Mouse (Mus musculus): ENCODE measurements around the gene Zfp821. TPM values are rescaled to one million over a fixed set of nuclear protein-coding genes. Genes with fewer than 3 reads are reported as not detected.
A peak's percentile ranks its signal among the peaks of the same experiment; 100 is the strongest.
"Not testable (repeated sequence)": the region's sequence is repeated elsewhere in the genome, so short reads cannot be mapped to it uniquely, and the experiment has no call there.

The Zfp821 gene
- polyA plus RNA-seq, 1 experiment from 2014 or later: 71.3 TPM

- no peak overlapping the region for H3K4me3 ChIP-seq
- H3K4me2 ChIP-seq: no peak overlapping the region
- H3K36me3 ChIP-seq: peaks cover 51% of the 10 kb centered on the region
- no peaks in the 10 kb centered on the region for H3K27me3 ChIP-seq
- no peak overlapping the region for H3K9ac ChIP-seq
- no peaks in the 10 kb centered on the region for H3K9me3 ChIP-seq
- WGBS: 79% methylated on average over 3 of the region's 3 CpGs
- no peak for ATAC-seq (ENCODE audit: low FRiP score, low read depth)
- peaks cover 4% of the 10 kb centered on the region for H3K4me1 ChIP-seq (replicated peaks)
- H3K27ac ChIP-seq (replicated peaks): no peak overlapping the region
Observed at GRCm38 (mm10) chr8:109731012-109731411, 25.7 kb downstream of the Zfp821 start.

GRCm38 (mm10) chr8:109734018-109734417 is 28.7 kb downstream of the Zfp821 start:
- Histone ChIP-seq H3K27ac (replicated peaks) (no peak overlapping the region), H3K4me1 (replicated peaks) (peaks cover 14% of the 10 kb centered on the region), H3K4me3 (no peak overlapping the region), H3K4me2 (no peak overlapping the region), H3K9ac (no peak overlapping the region), H3K9me3 (no peaks in the 10 kb centered on the region), H3K36me3 (peaks cover 41% of the 10 kb centered on the region), H3K27me3 (no peaks in the 10 kb centered on the region)
- ATAC-seq (ENCODE audit: low FRiP score, low read depth): no peak
- 91% methylated on average over 3 of the region's 3 CpGs for WGBS

GRCm38 (mm10) chr8:109736819-109737218 is 31.5 kb downstream of the Zfp821 start:
- H3K27ac ChIP-seq (replicated peaks): no peak overlapping the region
- peak overlapping the region; percentile 86 for H3K4me2 ChIP-seq
- no peaks in the 10 kb centered on the region for H3K27me3 ChIP-seq
- no peak for ATAC-seq (ENCODE audit: low FRiP score, low read depth)
- H3K9ac ChIP-seq: peak overlapping the region; percentile 97
- peaks cover 25% of the 10 kb centered on the region for H3K36me3 ChIP-seq
- peak overlapping the region; percentile 91 for H3K4me3 ChIP-seq
- no peaks in the 10 kb centered on the region for H3K9me3 ChIP-seq
- WGBS: 10% methylated on average over 8 of the region's 8 CpGs
- H3K4me1 ChIP-seq (replicated peaks): peaks cover 14% of the 10 kb centered on the region

- 2% methylated on average over 52 of the region's 59 CpGs for WGBS
- peak within 1 kb of the TSS; percentile 97 for H3K9ac ChIP-seq
- no peaks in the 10 kb centered on the region for H3K9me3 ChIP-seq
- peak within 1 kb of the TSS; percentile 91 for H3K4me3 ChIP-seq
- peak within 1 kb of the TSS; percentile 74 for H3K27ac ChIP-seq (replicated peaks)
- H3K36me3 ChIP-seq: peaks cover 19% of the 10 kb centered on the region
- peak; percentile 88 for ATAC-seq (ENCODE audit: low FRiP score, low read depth)
- H3K4me1 ChIP-seq (replicated peaks): peaks cover 14% of the 10 kb centered on the region
- H3K27me3 ChIP-seq: no peaks in the 10 kb centered on the region
- H3K4me2 ChIP-seq: peak within 1 kb of the TSS; percentile 86
Observed at GRCm38 (mm10) chr8:109737237-109738048, 32.1 kb downstream of the Zfp821 start, which contains the start of gene Atxn1l. Atxn1l (minus strand) TSS chr8:109737739.

- 93% methylated on average over 1 of the region's 1 CpGs for WGBS
- Histone ChIP-seq H3K4me2 (peak overlapping the region; percentile 86), H3K27me3 (no peaks in the 10 kb centered on the region), H3K36me3 (peaks cover 13% of the 10 kb centered on the region), H3K9ac (peak overlapping the region; percentile 97), H3K4me1 (replicated peaks) (peaks cover 14% of the 10 kb centered on the region), H3K27ac (replicated peaks) (0 out of 2 replicates have a peak overlapping the region, but pooled peaks have one; percentile 48), H3K9me3 (no peaks in the 10 kb centered on the region), H3K4me3 (peak overlapping the region; percentile 91)
- ATAC-seq (ENCODE audit: low FRiP score, low read depth): no peak
Observed at GRCm38 (mm10) chr8:109738049-109738380, 32.7 kb downstream of the Zfp821 start.

- no peaks in the 10 kb centered on the region for H3K27me3 ChIP-seq
- 93% methylated on average over 12 of the region's 12 CpGs for WGBS
Observed at GRCm38 (mm10) chr8:109747468-109748199, 42.3 kb downstream of the Zfp821 start.

GRCm38 (mm10) chr8:109750274-109750673 is 44.9 kb downstream of the Zfp821 start:
- no peaks in the 10 kb centered on the region for H3K27me3 ChIP-seq
- H3K4me2 ChIP-seq: no peak overlapping the region
- WGBS: 68% methylated on average over 5 of the region's 5 CpGs
- H3K9ac ChIP-seq: no peak overlapping the region
- no peaks in the 10 kb centered on the region for H3K36me3 ChIP-seq
- no peak for ATAC-seq (ENCODE audit: low FRiP score, low read depth)
- H3K4me1 ChIP-seq (replicated peaks): no peaks in the 10 kb centered on the region
- no peak overlapping the region for H3K4me3 ChIP-seq
- H3K27ac ChIP-seq (replicated peaks): no peak overlapping the region
- no peaks in the 10 kb centered on the region for H3K9me3 ChIP-seq

More at GRCm38 (mm10) chr8:109747468-109748199, 42.3 kb downstream of the Zfp821 start:
- H3K4me2 ChIP-seq: no peak overlapping the region
- H3K9ac ChIP-seq: no peak overlapping the region
- H3K9me3 ChIP-seq: no peaks in the 10 kb centered on the region
- ATAC-seq (ENCODE audit: low FRiP score, low read depth): no peak
- H3K4me3 ChIP-seq: no peak overlapping the region
- no peaks in the 10 kb centered on the region for H3K36me3 ChIP-seq
- H3K27ac ChIP-seq (replicated peaks): no peak overlapping the region
- no peaks in the 10 kb centered on the region for H3K4me1 ChIP-seq (replicated peaks)

GRCm38 (mm10) chr8:109750699-109751098 is 45.4 kb downstream of the Zfp821 start:
- no peak overlapping the region for H3K4me3 ChIP-seq
- no peak overlapping the region for H3K27ac ChIP-seq (replicated peaks)
- H3K9ac ChIP-seq: no peak overlapping the region
- WGBS: 81% methylated on average over 12 of the region's 12 CpGs
- H3K4me1 ChIP-seq (replicated peaks): no peaks in the 10 kb centered on the region
- H3K27me3 ChIP-seq: no peaks in the 10 kb centered on the region
- H3K4me2 ChIP-seq: no peak overlapping the region
- no peaks in the 10 kb centered on the region for H3K9me3 ChIP-seq
- ATAC-seq (ENCODE audit: low FRiP score, low read depth): no peak
- H3K36me3 ChIP-seq: no peaks in the 10 kb centered on the region

GRCm38 (mm10) chr8:109751731-109752485 is 46.6 kb downstream of the Zfp821 start:
- Histone ChIP-seq H3K4me2 (no peak overlapping the region), H3K4me3 (no peak overlapping the region), H3K27ac (replicated peaks) (no peak overlapping the region), H3K9me3 (no peaks in the 10 kb centered on the region), H3K9ac (no peak overlapping the region), H3K36me3 (no peaks in the 10 kb centered on the region), H3K27me3 (no peaks in the 10 kb centered on the region), H3K4me1 (replicated peaks) (no peaks in the 10 kb centered on the region)
- 88% methylated on average over 20 of the region's 20 CpGs for WGBS
- no peak for ATAC-seq (ENCODE audit: low FRiP score, low read depth)

GRCm38 (mm10) chr8:109754696-109755095 is 49.4 kb downstream of the Zfp821 start:
- Histone ChIP-seq H3K4me3 (no peak overlapping the region), H3K9ac (no peak overlapping the region), H3K4me2 (no peak overlapping the region), H3K4me1 (replicated peaks) (no peaks in the 10 kb centered on the region), H3K27ac (replicated peaks) (no peak overlapping the region), H3K36me3 (no peaks in the 10 kb centered on the region), H3K27me3 (no peaks in the 10 kb centered on the region), H3K9me3 (no peaks in the 10 kb centered on the region)
- ATAC-seq (ENCODE audit: low FRiP score, low read depth): no peak
- WGBS: 91% methylated on average over 8 of the region's 8 CpGs

- H3K9me3 ChIP-seq; H3K36me3 ChIP-seq; H3K4me1 ChIP-seq (replicated peaks); H3K27me3 ChIP-seq; H3K27ac ChIP-seq (replicated peaks); H3K4me2 ChIP-seq; ATAC-seq (ENCODE audit: low FRiP score, low read depth); H3K9ac ChIP-seq; H3K4me3 ChIP-seq: not testable (repeated sequence)
- 86% methylated on average over 4 of the region's 4 CpGs for WGBS
Observed at GRCm38 (mm10) chr8:109755554-109755953, 50.2 kb downstream of the Zfp821 start.

- Histone ChIP-seq H3K27ac (replicated peaks) (no peak overlapping the region), H3K27me3 (no peaks in the 10 kb centered on the region), H3K4me3 (no peak overlapping the region), H3K36me3 (no peaks in the 10 kb centered on the region), H3K4me2 (no peak overlapping the region), H3K4me1 (replicated peaks) (no peaks in the 10 kb centered on the region), H3K9me3 (no peaks in the 10 kb centered on the region), H3K9ac (no peak overlapping the region)
- ATAC-seq (ENCODE audit: low FRiP score, low read depth): no peak
- WGBS: 73% methylated on average over 3 of the region's 3 CpGs
Observed at GRCm38 (mm10) chr8:109756849-109757248, 51.5 kb downstream of the Zfp821 start.
